Mouse (Mus musculus) left cerebral cortex, adult 9 months (tissue): ENCODE measurements at regions not wholly inside any gene's neighbourhood (a gene's known extent, or its start where the extent isn't known, plus 50 kb on each side); places are given as distances from the start of the nearest gene placed in this dataset.

ENCODE experiments used
- DNase-seq, 2 experiments: peaks; one replicate each; pipeline ENCODE4 v3.0.0; 2022; ENCODE audit warnings: low spot score in 2 of 2

- no peak for DNase-seq
Observed at GRCm38 (mm10) chr15:62164766-62165410, 1242.1 kb upstream of the A1bg start.

- DNase-seq: no peak
Observed at GRCm38 (mm10) chr15:62163203-62163602, 1240.4 kb upstream of the A1bg start.

GRCm38 (mm10) chr15:62162648-62163194 is 1239.9 kb upstream of the A1bg start:
- no peak for DNase-seq

GRCm38 (mm10) chr15:62161975-62162647 is 1239.3 kb upstream of the A1bg start:
- DNase-seq: no peak

- no peak for DNase-seq
Observed at GRCm38 (mm10) chr15:62161061-62161460, 1238.2 kb upstream of the A1bg start.

GRCm38 (mm10) chr15:62158875-62159675 is 1236.3 kb upstream of the A1bg start:
- DNase-seq: no peak

GRCm38 (mm10) chr15:62157200-62158033 is 1234.6 kb upstream of the A1bg start:
- no peak for DNase-seq

GRCm38 (mm10) chr15:62153222-62153621 is 1230.4 kb upstream of the A1bg start:
- DNase-seq: no peak

- DNase-seq: no peak
Observed at GRCm38 (mm10) chr15:62152133-62152532, 1229.3 kb upstream of the A1bg start.

- no peak for DNase-seq
Observed at GRCm38 (mm10) chr15:62151690-62152089, 1228.9 kb upstream of the A1bg start.

- DNase-seq: no peak
Observed at GRCm38 (mm10) chr15:62150296-62150695, 1227.5 kb upstream of the A1bg start.

- no peak for DNase-seq
Observed at GRCm38 (mm10) chr15:62148680-62149237, 1225.9 kb upstream of the A1bg start.

- no peak for DNase-seq
Observed at GRCm38 (mm10) chr15:62147343-62147953, 1224.6 kb upstream of the A1bg start.

- no peak for DNase-seq
Observed at GRCm38 (mm10) chr15:62145643-62146285, 1223.0 kb upstream of the A1bg start.

GRCm38 (mm10) chr15:62144776-62145564 is 1222.2 kb upstream of the A1bg start:
- no peak for DNase-seq

- no peak for DNase-seq
Observed at GRCm38 (mm10) chr15:62139859-62140258, 1217.0 kb upstream of the A1bg start.

- no peak for DNase-seq
Observed at GRCm38 (mm10) chr15:62139192-62139591, 1216.4 kb upstream of the A1bg start.

GRCm38 (mm10) chr15:62138701-62139100 is 1215.9 kb upstream of the A1bg start:
- DNase-seq: no peak

- peak in 1 of 2 experiments; percentile 16 for DNase-seq
Observed at GRCm38 (mm10) chr15:62136932-62137594, 1214.3 kb upstream of the A1bg start.
